Mouse (Mus musculus): ENCODE measurements around the gene Rad51d.
"Not testable (repeated sequence)": the region's sequence is repeated elsewhere in the genome, so short reads cannot be mapped to it uniquely, and the experiment has no call there.

The Rad51d gene

GRCm38 (mm10) chr11:82890342-82890762, at the start of gene Rad51d:
Gene Rad51d, minus strand, starts transcription at chr11:82890614.
- peak; percentile 96 to 97 for DNase-seq

GRCm38 (mm10) chr11:82933186-82933585, 42.8 kb upstream of the Rad51d start:
- no peak for DNase-seq

- DNase-seq: not testable (repeated sequence)
Measured at GRCm38 (mm10) chr11:82931671-82932450, 41.4 kb upstream of the Rad51d start.

GRCm38 (mm10) chr11:82931161-82931560, 40.7 kb upstream of the Rad51d start:
- DNase-seq: peak in 1 of 2 experiments; percentile 11

GRCm38 (mm10) chr11:82930391-82930955, 40.1 kb upstream of the Rad51d start:
- peak; percentile 16 to 28 for DNase-seq

GRCm38 (mm10) chr11:82929633-82929950, 39.2 kb upstream of the Rad51d start:
- DNase-seq: no peak

- DNase-seq: peak; percentile 41
Measured at GRCm38 (mm10) chr11:82928897-82929632, 38.7 kb upstream of the Rad51d start.

GRCm38 (mm10) chr11:82923910-82924309, 33.5 kb upstream of the Rad51d start:
- not testable (repeated sequence) for DNase-seq

GRCm38 (mm10) chr11:82921691-82922090, 31.3 kb upstream of the Rad51d start:
- DNase-seq: no peak

GRCm38 (mm10) chr11:82920768-82921167, 30.4 kb upstream of the Rad51d start:
- DNase-seq: no peak

GRCm38 (mm10) chr11:82914711-82915352, 24.4 kb upstream of the Rad51d start:
- DNase-seq: peak; percentile 88 to 90

GRCm38 (mm10) chr11:82910679-82911389, 20.4 kb upstream of the Rad51d start:
- no peak for DNase-seq

- DNase-seq: no peak
Measured at GRCm38 (mm10) chr11:82910250-82910649, 19.8 kb upstream of the Rad51d start, which contains the start of gene Unc45b. Gene Unc45b, plus strand, starts transcription at chr11:82910550.

GRCm38 (mm10) chr11:82908608-82908989, 18.2 kb upstream of the Rad51d start:
- no peak for DNase-seq

- peak; percentile 97 to 98 for DNase-seq
Measured at GRCm38 (mm10) chr11:82907651-82908607, 17.5 kb upstream of the Rad51d start, which contains the start of gene Nle1. Gene Nle1, minus strand, starts transcription at chr11:82908411.

- DNase-seq: no peak
Measured at GRCm38 (mm10) chr11:82905816-82906215, 15.4 kb upstream of the Rad51d start.

- DNase-seq: no peak
Measured at GRCm38 (mm10) chr11:82904952-82905351, 14.5 kb upstream of the Rad51d start.

- peak; percentile 46 to 63 for DNase-seq
Measured at GRCm38 (mm10) chr11:82901606-82902310, 11.3 kb upstream of the Rad51d start.

- DNase-seq: no peak
Measured at GRCm38 (mm10) chr11:82899720-82900119, 9.3 kb upstream of the Rad51d start.

GRCm38 (mm10) chr11:82897478-82897877, 7.1 kb upstream of the Rad51d start:
- no peak for DNase-seq

- DNase-seq: no peak
Measured at GRCm38 (mm10) chr11:82891936-82892335, 1.5 kb upstream of the Rad51d start, which contains the start of gene Fndc8. Gene Fndc8, plus strand, starts transcription at chr11:82892124.

All from cerebellum, postnatal 14 days (tissue).